Mouse (Mus musculus) heart, embryonic 13.5 days (tissue): Measurements from ENCODE around the gene Yju2. TPM values are rescaled to one million over a fixed set of nuclear protein-coding genes. Genes with fewer than 3 reads are reported as not detected.
"Not testable (repeated sequence)": the region's sequence is repeated elsewhere in the genome, so short reads cannot be mapped to it uniquely, and the experiment has no call there.

Source experiments
- ATAC-seq: fragments of 200-750 bp; cut with Nextera tagmentation; 2 replicates; pipeline ENCODE4 v1.8.0; 2017; ENCODE audit warnings: moderate TSS enrichment; ENCODE audit not compliant: insufficient number of reproducible peaks, low FRiP score, low TSS enrichment; ENCODE audit errors: extremely low read depth
- H3K27ac ChIP-seq: fragments of 300-500 bp; sonication (generic); replicated peaks from 2 replicates; pipeline ENCODE4 v1.5.1; 2015; ENCODE audit warnings: moderate library complexity, mild to moderate bottlenecking, inconsistent platforms
- H3K27me3 ChIP-seq: fragments of 300-500 bp; sonication (generic); replicated peaks from 2 replicates; pipeline ENCODE4 v1.6.1; 2015; ENCODE audit warnings: mild to moderate bottlenecking, inconsistent platforms
- H3K36me3 ChIP-seq: fragments of 300-500 bp; sonication (generic); 2 replicates; pipeline ENCODE4 v1.6.1; 2015; ENCODE audit warnings: mild to moderate bottlenecking, inconsistent platforms
- H3K4me1 ChIP-seq: fragments of 300-500 bp; sonication (generic); 2 replicates; pipeline ENCODE4 v1.6.1; 2015; ENCODE audit warnings: inconsistent platforms
- H3K4me2 ChIP-seq: fragments of 300-500 bp; sonication (generic); 2 replicates; pipeline ENCODE4 v1.6.1; 2015; ENCODE audit warnings: inconsistent platforms, mild to moderate bottlenecking, moderate library complexity
- H3K4me3 ChIP-seq: fragments of 300-500 bp; sonication (generic); 2 replicates; pipeline ENCODE4 v1.5.1; 2015; ENCODE audit warnings: moderate library complexity, mild to moderate bottlenecking, inconsistent platforms
- H3K9ac ChIP-seq: fragments of 300-500 bp; sonication (generic); 2 replicates; pipeline ENCODE4 v1.6.1; 2015; ENCODE audit warnings: inconsistent platforms, mild to moderate bottlenecking, moderate library complexity
- H3K9me3 ChIP-seq: fragments of 300-500 bp; sonication (generic); 2 replicates; pipeline ENCODE4 v1.6.1; 2016; ENCODE audit warnings: inconsistent platforms
- WGBS: fragments of 180-500 bp; shearing (Covaris S2); methylation state at CpG from one replicate; pipeline ENCODE4 v1.1.7; 2015; ENCODE audit warnings: mixed read lengths; 5-methylcytosine and 5-hydroxymethylcytosine counted together
- polyA plus RNA-seq: library from polyadenylated mRNA; unstranded; fragments of >200 nt; fragmentation: Nextera tagmentation; extraction: Ambion mirVana; gene quantifications from 2 replicates; pipeline ENCODE4 v1.2.1, GENCODE M21; 2015

Yju2 gene
- polyA plus RNA-seq, result 18.0 and 18.8 TPM in 2 replicates

- peak within 1 kb of the TSS; percentile 96 for H3K27ac ChIP-seq
- H3K4me2 ChIP-seq, result peak within 1 kb of the TSS; percentile 81
- H3K9me3 ChIP-seq, result no peaks in the 10 kb centered on the region
- H3K4me1 ChIP-seq, result peaks cover 36% of the 10 kb centered on the region
- H3K36me3 ChIP-seq, result peaks cover 35% of the 10 kb centered on the region
- peaks cover 24% of the 10 kb centered on the region for H3K27me3 ChIP-seq
- peak; percentile 83 for ATAC-seq
- WGBS, result under 1% methylated on average over 43 of the region's 46 CpGs
- peak within 1 kb of the TSS; percentile 80 for H3K9ac ChIP-seq
- H3K4me3 ChIP-seq, result peak within 1 kb of the TSS; percentile 60
Observed at GRCm38 (mm10) chr17:55958918-55959728, at the start of gene Yju2. Gene Yju2, plus strand, starts transcription at chr17:55959099.

GRCm38 (mm10) chr17:55931553-55932502 lies 27.1 kb upstream of the Yju2 start:
- Histone ChIP-seq H3K9me3 (peaks cover 5% of the 10 kb centered on the region; the same call in 1 of the 2 replicates), H3K27ac (peak overlapping the region; percentile 73), H3K27me3 (no peaks in the 10 kb centered on the region), H3K4me3 (peak overlapping the region; percentile 73), H3K4me1 (peaks cover 11% of the 10 kb centered on the region; the same call in 1 of the 2 replicates), H3K4me2 (peak overlapping the region; percentile 87), H3K36me3 (no peaks in the 10 kb centered on the region; the same call in 1 of the 2 replicates), H3K9ac (peak overlapping the region; percentile 85)
- ATAC-seq, result peak; percentile 78
- WGBS, result 3% methylated on average over 33 of the region's 33 CpGs

DNA sequence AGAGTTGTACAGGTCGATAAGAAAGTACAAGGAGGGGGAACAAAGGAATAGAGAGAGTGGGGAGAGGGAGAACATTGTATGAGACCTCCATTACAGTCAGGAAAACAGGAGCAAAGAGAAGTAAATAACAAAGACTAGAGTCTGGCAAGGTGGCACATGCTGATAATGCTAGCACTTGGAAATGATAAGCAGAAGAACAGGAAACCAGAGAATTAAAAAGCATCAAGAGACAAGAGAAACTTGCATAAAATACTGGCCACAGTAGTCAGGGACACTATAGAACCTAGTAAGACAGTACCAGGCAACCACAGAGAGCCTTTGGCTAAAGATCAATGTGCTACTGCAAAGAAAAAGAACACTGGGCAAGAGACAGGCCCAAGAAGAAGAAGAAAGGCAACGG lies 26.3 kb upstream of the Yju2 start:
- Histone ChIP-seq H3K9ac (peak overlapping the region; percentile 85), H3K4me2 (peak overlapping the region; percentile 87), H3K36me3 (no peaks in the 10 kb centered on the region; the same call in 1 of the 2 replicates), H3K27ac (peak overlapping the region; percentile 21), H3K9me3 (peaks cover 12% of the 10 kb centered on the region), H3K4me3 (peak overlapping the region; percentile 73), H3K27me3 (no peaks in the 10 kb centered on the region), H3K4me1 (peaks cover 11% of the 10 kb centered on the region; the same call in 1 of the 2 replicates)
- ATAC-seq, result no peak
- 69% methylated on average over 2 of the region's 2 CpGs for WGBS

DNA sequence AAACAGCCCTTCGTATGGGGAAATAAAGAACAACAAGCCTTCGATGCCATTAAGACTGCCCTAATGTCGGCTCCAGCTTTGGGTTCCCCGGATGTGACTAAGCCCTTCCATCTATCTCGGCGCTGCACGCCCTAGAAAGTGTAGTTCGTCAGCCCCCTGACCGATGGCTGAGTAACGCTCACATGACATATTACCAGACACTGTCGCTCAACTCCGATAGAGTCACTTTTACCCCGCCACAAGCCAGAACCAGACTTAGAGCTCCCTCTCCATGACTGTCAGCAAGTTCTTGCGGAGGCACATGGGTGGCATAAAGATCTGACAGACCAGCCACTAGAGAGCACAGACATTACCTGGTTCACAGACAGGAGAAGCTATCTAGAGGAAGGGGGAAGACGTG lies 25.7 kb upstream of the Yju2 start:
- peak overlapping the region; percentile 73 for H3K4me3 ChIP-seq
- peaks cover 11% of the 10 kb centered on the region; the same call in 1 of the 2 replicates for H3K4me1 ChIP-seq
- H3K27me3 ChIP-seq, result no peaks in the 10 kb centered on the region
- 0 out of 2 replicates have a peak, but pooled peaks have one; percentile 17 for ATAC-seq
- WGBS, result 84% methylated on average over 15 of the region's 15 CpGs
- H3K9me3 ChIP-seq, result peaks cover 16% of the 10 kb centered on the region
- peak overlapping the region; percentile 87 for H3K4me2 ChIP-seq
- H3K9ac ChIP-seq, result no peak overlapping the region
- H3K27ac ChIP-seq, result peak overlapping the region; percentile 21; the same call in 1 of the 2 replicates
- H3K36me3 ChIP-seq, result peaks cover 3% of the 10 kb centered on the region

DNA sequence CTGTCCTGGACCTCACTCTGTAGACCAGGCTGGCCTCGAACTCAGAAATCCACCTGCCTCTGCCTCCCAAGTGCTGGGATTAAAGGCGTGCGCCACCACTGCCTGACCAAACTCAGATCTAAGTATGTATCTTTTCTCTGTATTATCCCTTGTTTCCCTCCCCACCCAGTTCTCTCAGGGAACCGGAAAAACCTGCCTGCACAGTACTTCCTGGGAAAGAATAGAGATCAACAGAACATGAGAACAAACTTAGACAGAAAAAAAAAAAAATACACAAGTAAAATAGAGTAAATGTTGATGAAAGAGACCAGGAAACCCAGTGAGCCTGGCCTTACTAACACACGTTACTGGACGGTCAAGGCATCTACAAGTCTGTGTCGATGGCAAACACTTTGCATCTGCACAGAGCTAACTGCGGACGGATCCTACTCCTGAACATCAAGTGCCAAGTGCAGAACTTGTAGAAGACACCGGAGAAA lies 14.5 kb upstream of the Yju2 start:
- Histone ChIP-seq H3K9me3 (peaks cover 12% of the 10 kb centered on the region), H3K4me3 (peak overlapping the region; percentile 61), H3K36me3 (peaks cover 28% of the 10 kb centered on the region), H3K9ac (peak overlapping the region; percentile 82), H3K27ac (peak overlapping the region; percentile 96), H3K4me1 (peaks cover 10% of the 10 kb centered on the region), H3K4me2 (peak overlapping the region; percentile 74)
- not testable (repeated sequence) for H3K27me3 ChIP-seq, ATAC-seq
- 25% methylated on average over 10 of the region's 10 CpGs for WGBS

DNA sequence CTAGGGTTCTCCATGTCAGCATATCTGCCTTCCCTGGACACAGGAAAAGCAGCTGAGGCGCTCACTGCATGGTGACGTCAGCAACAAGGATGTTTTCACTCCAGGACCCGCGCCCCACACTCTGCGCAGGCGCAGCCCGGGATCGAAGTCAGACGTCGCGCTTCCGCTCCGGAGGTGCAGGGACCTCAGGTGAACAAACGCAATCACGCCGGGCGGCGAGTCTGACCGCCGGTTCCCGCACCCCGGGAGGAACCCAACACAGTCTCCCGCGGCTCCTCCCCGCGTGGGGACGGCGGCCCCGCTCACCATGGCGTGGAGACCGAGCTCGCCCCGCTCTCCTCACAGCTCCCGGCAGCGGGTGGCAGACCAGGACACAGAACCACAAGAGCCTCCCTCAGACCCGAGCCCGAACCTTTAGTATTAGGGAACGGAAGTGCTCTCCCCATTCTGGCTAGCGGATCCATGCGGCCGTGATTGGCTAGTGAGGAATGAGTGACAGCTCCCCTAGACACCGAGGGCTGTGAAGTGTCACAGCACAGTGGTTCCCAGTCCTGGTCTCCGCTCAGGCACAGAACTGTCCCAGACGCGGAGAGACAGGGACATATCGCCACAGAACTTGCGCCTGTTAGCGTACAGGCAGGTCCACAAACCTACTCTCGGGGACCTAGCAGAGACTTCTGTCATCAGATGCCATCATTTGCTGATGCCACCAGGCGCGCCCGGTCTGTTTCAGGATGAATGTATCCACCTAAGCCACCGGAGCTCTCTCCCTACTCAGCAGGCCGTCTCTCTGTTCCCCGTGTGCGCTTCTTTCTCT lies 13.8 kb upstream of the Yju2 start:
- Histone ChIP-seq H3K4me2 (peak overlapping the region; percentile 74), H3K27ac (peak overlapping the region; percentile 96), H3K9ac (peak overlapping the region; percentile 82), H3K36me3 (peaks cover 21% of the 10 kb centered on the region), H3K4me1 (peaks cover 10% of the 10 kb centered on the region), H3K4me3 (peak overlapping the region; percentile 61)
- under 1% methylated on average over 56 of the region's 56 CpGs for WGBS
- H3K9me3 ChIP-seq, H3K27me3 ChIP-seq: not testable (repeated sequence)
- ATAC-seq, result peak; percentile 94

GRCm38 (mm10) chr17:55945696-55946095 lies 13.2 kb upstream of the Yju2 start:
- Histone ChIP-seq H3K4me2 (peak overlapping the region; percentile 74), H3K27me3 (peaks cover 5% of the 10 kb centered on the region; the same call in 1 of the 2 replicates), H3K9me3 (peaks cover 6% of the 10 kb centered on the region; the same call in 1 of the 2 replicates), H3K36me3 (peaks cover 15% of the 10 kb centered on the region), H3K4me3 (peak overlapping the region; percentile 61), H3K27ac (peak overlapping the region; percentile 96), H3K4me1 (peaks cover 10% of the 10 kb centered on the region), H3K9ac (peak overlapping the region; percentile 82)
- no peak for ATAC-seq
- 29% methylated on average over 5 of the region's 5 CpGs for WGBS

DNA sequence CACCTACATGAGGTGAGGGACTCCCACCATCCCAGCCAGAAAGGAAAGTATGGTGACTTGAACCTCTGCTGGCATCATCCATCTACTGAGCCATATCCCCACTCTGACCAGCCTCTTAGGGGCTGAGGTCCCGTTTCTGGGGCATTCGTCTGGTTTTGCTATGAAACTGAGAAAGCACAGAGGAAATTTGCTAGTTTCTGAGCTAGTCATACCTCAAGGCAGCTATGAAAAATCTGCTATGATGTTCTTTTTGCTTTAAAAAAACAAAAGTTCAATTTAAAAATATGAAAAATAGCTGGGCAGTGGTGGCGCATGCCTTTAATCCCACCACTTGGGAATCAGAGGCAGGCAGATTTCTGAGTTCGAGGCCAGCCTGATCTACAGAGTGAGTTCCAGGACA lies 10.3 kb upstream of the Yju2 start:
- Histone ChIP-seq H3K27me3 (peaks cover 25% of the 10 kb centered on the region), H3K4me3 (no peak overlapping the region)
- no peak for ATAC-seq

GRCm38 (mm10) chr17:55949400-55949799 lies 9.5 kb upstream of the Yju2 start, which contains the start of gene Zfp119b:
Gene Zfp119b, minus strand, starts transcription at chr17:55949500.
- H3K36me3 ChIP-seq, result no peaks in the 10 kb centered on the region
- H3K27ac ChIP-seq, result no peak within 1 kb of the TSS
- peaks cover 33% of the 10 kb centered on the region for H3K27me3 ChIP-seq
- no peaks in the 10 kb centered on the region for H3K9me3 ChIP-seq
- H3K9ac ChIP-seq, result no peak within 1 kb of the TSS
- H3K4me2 ChIP-seq, result no peak within 1 kb of the TSS
- H3K4me3 ChIP-seq, result no peak within 1 kb of the TSS
- 76% methylated on average over 2 of the region's 2 CpGs for WGBS
- ATAC-seq, result no peak
- peaks cover 8% of the 10 kb centered on the region for H3K4me1 ChIP-seq

More for the DNA sequence above, 10.3 kb upstream of the Yju2 start:
- Histone ChIP-seq H3K9me3 (no peaks in the 10 kb centered on the region), H3K27ac (no peak overlapping the region), H3K9ac (no peak overlapping the region), H3K36me3 (no peaks in the 10 kb centered on the region), H3K4me1 (peaks cover 10% of the 10 kb centered on the region), H3K4me2 (no peak overlapping the region)
- 70% methylated on average over 4 of the region's 4 CpGs for WGBS

GRCm38 (mm10) chr17:55950601-55951000 lies 8.3 kb upstream of the Yju2 start:
- Histone ChIP-seq H3K4me2 (no peak overlapping the region), H3K9me3 (no peaks in the 10 kb centered on the region), H3K36me3 (no peaks in the 10 kb centered on the region), H3K4me1 (peaks cover 4% of the 10 kb centered on the region), H3K4me3 (no peak overlapping the region), H3K27ac (no peak overlapping the region), H3K9ac (no peak overlapping the region), H3K27me3 (peaks cover 45% of the 10 kb centered on the region)
- ATAC-seq, result no peak
- 69% methylated on average over 9 of the region's 9 CpGs for WGBS
